Mouse (Mus musculus): ENCODE measurements around the gene Cd300ld5. TPM values are rescaled to one million over a fixed set of nuclear protein-coding genes. Genes with fewer than 3 reads are reported as not detected.
A peak's percentile ranks its signal among the peaks of the same experiment; 100 is the strongest.
"Not testable (repeated sequence)": the region's sequence is repeated elsewhere in the genome, so short reads cannot be mapped to it uniquely, and the experiment has no call there.

The Cd300ld5 gene
- total and polyA plus RNA-seq, 2 experiments from 2014 or later: not detected

GRCm38 (mm10) chr11:115052206-115052605 lies 14.6 kb upstream of the Cd300ld5 start:
- no peak for TF ChIP-seq CTCF (IDR thresholded peaks at IDR 0.05; ENCODE audit: low read depth)
- no peaks in the 10 kb centered on the region for H3K36me3 ChIP-seq (ENCODE audit: insufficient read depth)
- H3K27me3 ChIP-seq (ENCODE audit: insufficient read depth, low read length): peaks cover 3% of the 10 kb centered on the region; the same call in 1 of the 2 replicates
- H3K4me2 ChIP-seq (ENCODE audit: low read depth): no peak overlapping the region
- H3K4me1 ChIP-seq (ENCODE audit: insufficient read depth): no peaks in the 10 kb centered on the region
- 6% methylated on average over 9 of the region's 9 CpGs for WGBS
- no peak for DNase-seq
- no peak overlapping the region for H3K4me3 ChIP-seq (ENCODE audit: low read depth, low read length)
- no peak overlapping the region for H3K27ac ChIP-seq (ENCODE audit: low read depth, low read length)
- no peak overlapping the region for H3K9ac ChIP-seq
- no peaks in the 10 kb centered on the region for H3K9me3 ChIP-seq (ENCODE audit: low read length)
- no peak for ATAC-seq

GRCm38 (mm10) chr11:115049282-115049895 lies 11.8 kb upstream of the Cd300ld5 start:
- ATAC-seq: no peak
- H3K36me3 ChIP-seq (ENCODE audit: insufficient read depth): no peaks in the 10 kb centered on the region
- H3K4me1 ChIP-seq (ENCODE audit: insufficient read depth): no peaks in the 10 kb centered on the region
- peak; percentile 43; the same call in 1 of the 2 replicates for TF ChIP-seq CTCF (IDR thresholded peaks at IDR 0.05; ENCODE audit: low read depth)
- DNase-seq: no peak
- H3K9me3 ChIP-seq (ENCODE audit: low read length): no peaks in the 10 kb centered on the region
- 0 out of 2 replicates have a peak, but pooled peaks cover 3% of the 10 kb centered on the region for H3K27me3 ChIP-seq (ENCODE audit: insufficient read depth, low read length)
- no peak overlapping the region for H3K27ac ChIP-seq (ENCODE audit: low read depth, low read length)
- no peak overlapping the region for H3K9ac ChIP-seq
- WGBS: 50% methylated on average over 3 of the region's 3 CpGs
- no peak overlapping the region for H3K4me2 ChIP-seq (ENCODE audit: low read depth)
- H3K4me3 ChIP-seq (ENCODE audit: low read depth, low read length): no peak overlapping the region

- no peak within 1 kb of the TSS for H3K4me2 ChIP-seq (ENCODE audit: low read depth)
- H3K4me3 ChIP-seq (ENCODE audit: low read depth, low read length): no peak within 1 kb of the TSS
- DNase-seq (no peak), ATAC-seq (no peak)
- no peaks in the 10 kb centered on the region for H3K9me3 ChIP-seq (ENCODE audit: low read length)
- 0 out of 2 replicates have a peak, but pooled peaks cover 3% of the 10 kb centered on the region for H3K27me3 ChIP-seq (ENCODE audit: insufficient read depth, low read length)
- no peak within 1 kb of the TSS for H3K27ac ChIP-seq (ENCODE audit: low read depth, low read length)
- no peaks in the 10 kb centered on the region for H3K4me1 ChIP-seq (ENCODE audit: insufficient read depth)
- no peaks in the 10 kb centered on the region for H3K36me3 ChIP-seq (ENCODE audit: insufficient read depth)
- no peak for TF ChIP-seq CTCF (IDR thresholded peaks at IDR 0.05; ENCODE audit: low read depth)
- 82% methylated on average over 2 of the region's 2 CpGs for WGBS
- H3K9ac ChIP-seq: no peak within 1 kb of the TSS
These were observed 10.7 kb upstream of the Cd300ld5 start, which contains the start of gene Cd300ld3 for GRCm38 (mm10) chr11:115048259-115048658. TSS of gene Cd300ld3 (minus strand) at chr11:115048409.

- ATAC-seq; H3K4me1 ChIP-seq (ENCODE audit: insufficient read depth); H3K9me3 ChIP-seq (ENCODE audit: low read length); H3K4me3 ChIP-seq (ENCODE audit: low read depth, low read length); H3K36me3 ChIP-seq (ENCODE audit: insufficient read depth); H3K27ac ChIP-seq (ENCODE audit: low read depth, low read length); DNase-seq; H3K4me2 ChIP-seq (ENCODE audit: low read depth); H3K27me3 ChIP-seq (ENCODE audit: insufficient read depth, low read length); H3K9ac ChIP-seq: not testable (repeated sequence)
- WGBS: no CpG with 5 or more reads among the region's 6 CpGs
These were observed 10.7 kb downstream of the Cd300ld5 start, which contains the start of gene Cd300ld4 for GRCm38 (mm10) chr11:115026912-115027311. TSS of gene Cd300ld4 (minus strand) at chr11:115027012.

GRCm38 (mm10) chr11:115016093-115016492 lies 21.5 kb downstream of the Cd300ld5 start, which contains the start of gene Cd300ld2:
TSS of gene Cd300ld2 (minus strand) at chr11:115016193.
- H3K4me3 ChIP-seq (ENCODE audit: low read depth, low read length); H3K9me3 ChIP-seq (ENCODE audit: low read length); H3K27ac ChIP-seq (ENCODE audit: low read depth, low read length); ATAC-seq; H3K4me2 ChIP-seq (ENCODE audit: low read depth); H3K36me3 ChIP-seq (ENCODE audit: insufficient read depth); H3K9ac ChIP-seq; DNase-seq; H3K4me1 ChIP-seq (ENCODE audit: insufficient read depth); H3K27me3 ChIP-seq (ENCODE audit: insufficient read depth, low read length): not testable (repeated sequence)
- no CpG with 5 or more reads among the region's 7 CpGs for WGBS

GRCm38 (mm10) chr11:115004070-115004469 lies 33.5 kb downstream of the Cd300ld5 start:
- no peaks in the 10 kb centered on the region for H3K36me3 ChIP-seq (ENCODE audit: insufficient read depth)
- H3K9ac ChIP-seq: no peak overlapping the region
- no peaks in the 10 kb centered on the region for H3K27me3 ChIP-seq (ENCODE audit: insufficient read depth, low read length)
- TF ChIP-seq CTCF (IDR thresholded peaks at IDR 0.05; ENCODE audit: low read depth): no peak
- no peak overlapping the region for H3K27ac ChIP-seq (ENCODE audit: low read depth, low read length)
- WGBS: 91% methylated on average over 5 of the region's 5 CpGs
- no peaks in the 10 kb centered on the region for H3K9me3 ChIP-seq (ENCODE audit: low read length)
- DNase-seq: no peak
- no peak overlapping the region for H3K4me2 ChIP-seq (ENCODE audit: low read depth)
- H3K4me3 ChIP-seq (ENCODE audit: low read depth, low read length): no peak overlapping the region
- H3K4me1 ChIP-seq (ENCODE audit: insufficient read depth): no peaks in the 10 kb centered on the region
- no peak for ATAC-seq

GRCm38 (mm10) chr11:115001474-115002040 lies 36.0 kb downstream of the Cd300ld5 start, which contains the start of gene Cd300c2:
TSS of gene Cd300c2 (minus strand) at chr11:115001880.
- Histone ChIP-seq H3K27ac (ENCODE audit: low read depth, low read length) (no peak within 1 kb of the TSS), H3K4me2 (ENCODE audit: low read depth) (no peak within 1 kb of the TSS), H3K4me1 (ENCODE audit: insufficient read depth) (no peaks in the 10 kb centered on the region), H3K9ac (no peak within 1 kb of the TSS), H3K9me3 (ENCODE audit: low read length) (no peaks in the 10 kb centered on the region), H3K36me3 (ENCODE audit: insufficient read depth) (no peaks in the 10 kb centered on the region), H3K4me3 (ENCODE audit: low read depth, low read length) (no peak within 1 kb of the TSS), H3K27me3 (ENCODE audit: insufficient read depth, low read length) (no peaks in the 10 kb centered on the region)
- WGBS: 85% methylated on average over 7 of the region's 7 CpGs
- DNase-seq (no peak), ATAC-seq (no peak)
- TF ChIP-seq CTCF (IDR thresholded peaks at IDR 0.05; ENCODE audit: low read depth): no peak

Data from forebrain, postnatal 0 days (tissue).